Mouse (Mus musculus) embryo, embryonic 10 days (tissue): Measurements from ENCODE around the gene Gprin1.
A peak's percentile ranks its signal among the peaks of the same experiment; 100 is the strongest.
"Not testable (repeated sequence)": the region's sequence is repeated elsewhere in the genome, so short reads cannot be mapped to it uniquely, and the experiment has no call there.

Source experiments
- DNase-seq: peaks from one replicate; pipeline ENCODE4 v3.0.0-alpha.2; 2015; ENCODE audit warnings: low spot score

Gprin1 gene

GRCm38 (mm10) chr13:54749864-54750411 is at the start of gene Gprin1:
Gene Gprin1, minus strand, starts transcription at chr13:54749874.
- DNase-seq = peak; percentile 8

- DNase-seq = no peak
Observed at GRCm38 (mm10) chr13:54798740-54799139, 49.1 kb upstream of the Gprin1 start.

GRCm38 (mm10) chr13:54797861-54798643 is 48.4 kb upstream of the Gprin1 start:
- no peak for DNase-seq

- DNase-seq = peak; percentile 72
Observed at GRCm38 (mm10) chr13:54797356-54797755, 47.7 kb upstream of the Gprin1 start.

- DNase-seq = no peak
Observed at GRCm38 (mm10) chr13:54794843-54795242, 45.2 kb upstream of the Gprin1 start.

- no peak for DNase-seq
Observed at GRCm38 (mm10) chr13:54794002-54794577, 44.4 kb upstream of the Gprin1 start.

- peak; percentile 51 for DNase-seq
Observed at GRCm38 (mm10) chr13:54792259-54793230, 42.9 kb upstream of the Gprin1 start.

- DNase-seq = peak; percentile 48
Observed at GRCm38 (mm10) chr13:54789561-54790397, 40.1 kb upstream of the Gprin1 start.

GRCm38 (mm10) chr13:54788740-54789560 is 39.3 kb upstream of the Gprin1 start, which contains the start of gene Tspan17:
Gene Tspan17, plus strand, starts transcription at chr13:54789377.
- peak; percentile 98 for DNase-seq

GRCm38 (mm10) chr13:54787591-54787990 is 37.9 kb upstream of the Gprin1 start:
- not testable (repeated sequence) for DNase-seq

GRCm38 (mm10) chr13:54783698-54784097 is 34.0 kb upstream of the Gprin1 start, which contains the start of gene Eif4e1b:
Gene Eif4e1b, plus strand, starts transcription at chr13:54783998.
- DNase-seq = no peak

- DNase-seq = no peak
Observed at GRCm38 (mm10) chr13:54783235-54783634, 33.6 kb upstream of the Gprin1 start.

GRCm38 (mm10) chr13:54781086-54781485 is 31.4 kb upstream of the Gprin1 start:
- DNase-seq = no peak

GRCm38 (mm10) chr13:54780592-54780991 is 30.9 kb upstream of the Gprin1 start:
- no peak for DNase-seq

- no peak for DNase-seq
Observed at GRCm38 (mm10) chr13:54767012-54767411, 17.3 kb upstream of the Gprin1 start.

GRCm38 (mm10) chr13:54766192-54766768 is 16.6 kb upstream of the Gprin1 start, which contains the start of gene Sncb:
Gene Sncb, minus strand, starts transcription at chr13:54766595.
- DNase-seq = peak; percentile 72

GRCm38 (mm10) chr13:54765281-54766191 is 15.9 kb upstream of the Gprin1 start:
- peak; percentile 21 for DNase-seq

GRCm38 (mm10) chr13:54760906-54761305 is 11.2 kb upstream of the Gprin1 start:
- no peak for DNase-seq
